Mouse (Mus musculus) macrophage (primary cell): ENCODE results near the gene Slc7a11. TPM values are rescaled to one million over a fixed set of nuclear protein-coding genes. Genes with fewer than 3 reads are reported as not detected.

ENCODE experiments used
- H3K27ac ChIP-seq: fragments of 350-480 bp; formaldehyde crosslinking; 2 replicates; pipeline ENCODE4 v1.9.0; 2021
- H3K36me3 ChIP-seq: fragments of 350-480 bp; formaldehyde crosslinking; 2 replicates; pipeline ENCODE4 v1.9.0; 2021; ENCODE audit errors: inconsistent target
- H3K4me3 ChIP-seq: fragments of 350-480 bp; formaldehyde crosslinking; 2 replicates; pipeline ENCODE4 v1.9.0; 2021; ENCODE audit errors: inconsistent target
- H3K79me2 ChIP-seq: fragments of 350-480 bp; formaldehyde crosslinking; 2 replicates; pipeline ENCODE4 v1.9.0; 2021; ENCODE audit errors: inconsistent target
- WGBS: methylation state at CpG from one replicate; pipeline ENCODE4 v1.1.7; 2026; ENCODE audit warnings: inconsistent platforms; ENCODE audit not compliant: missing documents; 5-methylcytosine and 5-hydroxymethylcytosine counted together
- polyA plus RNA-seq: library from polyadenylated mRNA; stranded (reverse); fragments of 250-400 nt; gene quantifications from 3 replicates; pipeline ENCODE4 v1.2.4, GENCODE M21; 2018; ENCODE audit warnings: inconsistent platforms

Gene Slc7a11
- polyA plus RNA-seq, 1 experiment from 2014 or later, result 1.1 TPM

DNA sequence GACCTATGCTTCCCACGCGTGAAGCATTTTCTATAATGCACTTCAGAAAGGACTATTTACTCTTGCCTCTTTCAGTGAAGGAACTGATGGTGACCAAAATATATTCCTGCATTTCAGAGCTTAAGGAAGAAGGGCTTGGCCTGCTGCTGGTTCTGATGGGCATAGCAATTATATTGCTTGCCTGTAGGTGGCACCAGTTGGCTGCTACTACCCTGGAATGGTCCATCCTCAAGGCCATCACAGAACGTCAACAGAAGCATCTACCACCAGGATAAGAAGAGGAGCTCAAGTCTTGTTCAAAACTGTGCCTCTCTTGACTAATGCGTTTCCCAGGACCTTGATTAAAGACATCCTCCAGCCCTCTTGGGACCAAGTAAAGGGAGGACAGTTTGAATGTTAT, 139.3 kb downstream of the Slc7a11 start:
- H3K4me3 ChIP-seq, result no peak overlapping the region
- 46% methylated on average over 4 of the region's 4 CpGs for WGBS
- H3K27ac ChIP-seq, result no peak overlapping the region
- no peaks in the 10 kb centered on the region for H3K79me2 ChIP-seq
- no peaks in the 10 kb centered on the region for H3K36me3 ChIP-seq

DNA sequence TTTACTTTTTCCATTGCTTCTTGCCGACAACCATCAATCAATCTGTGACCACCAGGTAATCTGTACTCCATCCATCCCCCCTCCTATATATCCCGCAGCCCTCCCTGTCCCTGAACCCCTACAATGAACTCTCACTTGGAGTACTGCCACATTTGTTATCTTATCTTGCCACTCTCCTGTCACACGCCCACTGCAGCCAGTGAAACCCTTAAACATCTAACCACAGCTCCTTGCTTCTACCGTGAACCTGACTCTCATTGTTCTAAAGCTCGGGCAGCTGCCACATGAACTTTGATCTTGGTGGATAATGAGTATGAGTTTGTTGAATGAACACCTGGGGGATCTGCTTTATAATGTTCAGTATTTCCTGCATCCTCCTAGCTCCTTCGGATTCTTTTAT, 140.8 kb downstream of the Slc7a11 start:
- Histone ChIP-seq H3K4me3 (no peak overlapping the region), H3K27ac (no peak overlapping the region), H3K79me2 (no peaks in the 10 kb centered on the region), H3K36me3 (no peaks in the 10 kb centered on the region)
- WGBS, result 37% methylated on average over 6 of the region's 6 CpGs

DNA sequence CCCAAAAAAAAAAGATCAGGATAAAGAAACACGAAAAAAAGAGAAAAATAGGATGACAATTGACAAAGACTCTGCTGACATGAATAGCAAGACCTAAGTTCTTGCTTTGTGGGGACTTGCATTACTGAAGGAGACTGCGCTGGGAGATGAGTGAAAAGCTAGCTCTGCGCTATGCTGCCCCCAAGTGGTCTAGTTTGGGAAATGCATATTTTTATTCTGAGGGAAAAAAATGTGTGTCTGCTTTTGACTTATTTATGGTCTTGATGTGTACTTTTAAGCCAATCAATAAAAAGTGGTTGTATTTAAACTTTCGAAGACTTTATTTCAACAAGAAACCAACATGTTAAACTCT, 142.5 kb downstream of the Slc7a11 start:
- Histone ChIP-seq H3K79me2 (no peaks in the 10 kb centered on the region), H3K4me3 (no peak overlapping the region), H3K36me3 (no peaks in the 10 kb centered on the region), H3K27ac (no peak overlapping the region)
- WGBS, result 5% methylated on average over 4 of the region's 4 CpGs

DNA sequence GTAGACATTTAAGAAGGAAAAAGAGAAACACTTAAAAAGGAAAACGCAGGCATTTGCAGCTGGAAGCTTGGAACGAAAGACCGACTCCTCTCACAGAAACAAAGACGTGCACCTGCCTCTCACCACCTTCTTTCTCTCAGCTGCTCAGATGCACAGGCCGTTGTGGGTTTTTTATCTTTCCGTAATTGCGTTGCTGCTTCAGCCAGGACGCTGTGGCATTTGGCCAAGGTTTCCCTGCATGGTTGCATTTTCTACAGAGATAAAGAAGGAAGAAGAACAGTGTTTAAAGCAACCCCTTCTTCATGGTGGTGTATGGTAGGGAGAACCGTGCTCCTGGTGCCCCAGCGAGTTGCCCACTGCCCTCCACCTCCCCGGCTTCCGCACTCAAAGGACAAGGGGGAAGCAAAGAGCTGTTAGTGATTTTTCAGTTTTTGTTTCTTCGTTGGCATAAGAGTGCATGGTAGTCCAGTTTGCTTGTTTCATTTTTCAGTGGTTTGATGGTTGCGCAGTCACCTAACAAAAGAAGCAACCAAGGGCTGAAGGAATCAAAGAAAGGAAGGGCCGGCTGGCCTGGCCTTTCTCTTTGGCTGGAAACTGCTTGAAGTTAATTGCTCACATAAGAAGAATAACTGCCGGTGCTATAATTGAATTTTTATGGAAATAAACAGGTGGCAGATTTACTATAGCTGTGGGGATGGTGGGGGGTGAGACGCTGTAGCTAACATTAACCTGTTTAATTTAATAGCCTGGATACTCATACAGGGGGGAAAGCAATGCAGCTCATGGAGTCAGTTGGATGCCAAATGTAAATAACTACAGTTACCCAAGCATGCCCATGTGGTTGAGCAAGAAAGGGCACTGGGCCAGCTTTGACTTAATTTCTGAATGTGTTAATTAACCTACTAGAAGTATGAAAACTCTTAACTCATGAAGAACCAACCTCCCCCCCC, 143.1 kb downstream of the Slc7a11 start:
- 83% methylated on average over 17 of the region's 17 CpGs for WGBS
- H3K36me3 ChIP-seq, result no peaks in the 10 kb centered on the region
- H3K79me2 ChIP-seq, result no peaks in the 10 kb centered on the region
- no peak overlapping the region for H3K4me3 ChIP-seq
- no peak overlapping the region for H3K27ac ChIP-seq

DNA sequence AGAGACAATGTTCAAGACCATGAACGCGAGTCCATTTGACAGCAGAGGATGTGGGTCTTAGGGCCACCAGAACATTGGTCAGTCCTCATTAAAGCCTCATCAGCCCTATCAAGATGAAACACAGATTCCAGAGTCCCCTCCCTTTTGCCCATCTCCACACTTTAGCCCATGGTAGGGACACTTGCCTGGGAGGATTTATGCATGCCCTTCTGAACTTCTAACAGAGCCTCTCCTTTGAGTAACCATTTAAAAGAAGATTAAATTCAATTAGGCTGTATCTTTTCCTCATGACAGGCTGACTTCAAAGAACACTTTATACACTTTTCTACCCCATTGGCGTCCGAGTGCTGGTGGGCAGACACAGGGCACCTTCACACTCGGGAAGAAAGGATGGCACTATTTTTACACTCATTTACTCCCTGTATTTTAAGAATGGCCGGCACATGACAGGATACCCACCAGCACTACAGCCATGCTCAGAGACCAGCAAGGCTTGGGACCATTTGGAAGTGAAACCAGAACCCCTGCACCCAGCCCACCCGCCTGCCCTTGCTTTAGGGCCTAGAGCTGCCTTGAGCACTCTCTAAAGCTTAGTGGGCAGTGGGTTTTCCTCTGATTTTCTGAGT, 144.9 kb downstream of the Slc7a11 start:
- H3K36me3 ChIP-seq, result no peaks in the 10 kb centered on the region
- H3K79me2 ChIP-seq, result no peaks in the 10 kb centered on the region
- no peak overlapping the region for H3K4me3 ChIP-seq
- H3K27ac ChIP-seq, result no peak overlapping the region
- 95% methylated on average over 7 of the region's 7 CpGs for WGBS

DNA sequence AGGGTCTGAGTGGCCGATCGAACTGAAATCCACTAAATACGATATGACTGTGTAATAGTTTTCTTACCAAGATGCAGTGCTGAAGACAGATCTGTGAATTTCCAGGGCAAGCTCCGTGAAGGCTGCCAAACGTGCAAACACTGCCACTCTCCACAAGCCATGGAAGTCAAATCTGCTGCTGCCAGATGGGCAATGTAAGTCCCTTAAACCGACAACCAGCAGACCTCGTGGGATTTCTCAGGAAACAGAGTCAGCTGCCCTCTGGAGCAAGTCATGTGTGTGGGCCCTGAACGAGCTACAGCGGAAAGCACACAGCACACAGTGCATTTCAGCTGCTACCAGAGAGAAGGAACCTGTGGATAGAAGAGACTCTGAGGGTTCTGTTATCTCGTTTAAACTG, 146.5 kb downstream of the Slc7a11 start:
- H3K79me2 ChIP-seq, result no peaks in the 10 kb centered on the region
- no peaks in the 10 kb centered on the region for H3K36me3 ChIP-seq
- H3K4me3 ChIP-seq, result no peak overlapping the region
- no peak overlapping the region for H3K27ac ChIP-seq
- WGBS, result 70% methylated on average over 10 of the region's 10 CpGs

DNA sequence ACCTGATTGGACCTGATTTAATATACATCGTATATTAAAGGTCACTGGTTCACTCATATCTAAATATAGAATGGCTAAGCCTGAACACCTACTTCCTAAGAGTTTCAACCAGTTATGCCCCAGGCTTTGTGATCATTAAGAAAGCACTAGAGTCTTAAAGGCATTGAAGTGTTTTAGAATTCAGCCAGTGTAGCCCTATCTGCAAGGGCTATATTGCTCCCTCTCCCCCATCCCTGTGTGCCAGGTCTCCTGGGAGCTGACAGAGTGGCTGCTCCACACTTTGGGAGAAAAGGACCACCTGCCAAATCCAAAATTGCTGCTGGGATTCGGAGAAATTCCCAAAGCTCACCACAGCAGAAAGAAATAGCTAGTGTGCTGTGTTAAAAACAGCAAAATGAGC, 168.4 kb downstream of the Slc7a11 start:
- no peaks in the 10 kb centered on the region for H3K36me3 ChIP-seq
- H3K79me2 ChIP-seq, result no peaks in the 10 kb centered on the region
- H3K4me3 ChIP-seq, result no peak overlapping the region
- WGBS, result 72% methylated on average over 2 of the region's 2 CpGs
- H3K27ac ChIP-seq, result no peak overlapping the region

DNA sequence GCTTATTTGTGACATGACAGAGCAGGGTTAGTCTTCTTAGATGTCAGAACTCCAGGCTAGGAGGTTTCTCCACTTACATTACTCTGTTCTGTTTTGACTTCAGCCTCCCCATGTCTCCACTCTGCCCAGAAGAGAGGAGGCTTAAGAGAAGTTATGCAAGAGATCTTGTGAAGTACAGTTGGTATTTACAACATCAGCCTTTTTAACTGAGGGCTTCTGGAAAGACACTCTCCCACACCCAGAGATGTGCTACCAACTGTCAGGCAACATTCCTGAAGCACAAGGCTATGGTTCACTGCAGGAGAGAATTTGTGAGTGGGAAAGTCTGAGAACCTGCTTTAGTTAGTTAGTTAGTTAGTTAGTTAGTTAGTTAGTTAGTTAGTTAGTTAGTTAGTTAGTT, 171.2 kb downstream of the Slc7a11 start:
- Histone ChIP-seq H3K4me3 (no peak overlapping the region), H3K36me3 (no peaks in the 10 kb centered on the region), H3K27ac (no peak overlapping the region), H3K79me2 (no peaks in the 10 kb centered on the region)

DNA sequence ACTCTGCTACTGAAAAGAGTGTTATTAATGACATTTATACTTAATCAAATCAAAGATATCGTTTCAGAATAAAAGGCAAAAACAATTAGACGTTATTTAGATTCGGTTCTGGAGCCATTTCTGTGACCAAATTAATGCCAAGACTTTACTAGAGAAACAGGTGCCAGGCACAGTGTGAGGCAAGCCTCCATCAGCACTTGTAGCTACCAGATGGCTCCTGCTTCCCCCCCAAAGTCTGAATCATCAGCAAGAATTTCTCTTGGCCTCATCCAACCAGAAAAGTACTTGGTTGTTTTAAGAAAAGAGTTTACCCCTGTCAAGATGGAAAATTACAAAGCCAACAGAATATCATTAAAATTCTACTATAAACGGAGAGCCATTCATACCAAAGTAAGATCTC, 173.7 kb downstream of the Slc7a11 start:
- Histone ChIP-seq H3K27ac (no peak overlapping the region), H3K4me3 (no peak overlapping the region), H3K79me2 (no peaks in the 10 kb centered on the region), H3K36me3 (no peaks in the 10 kb centered on the region)
- WGBS, result 90% methylated on average over 4 of the region's 4 CpGs

DNA sequence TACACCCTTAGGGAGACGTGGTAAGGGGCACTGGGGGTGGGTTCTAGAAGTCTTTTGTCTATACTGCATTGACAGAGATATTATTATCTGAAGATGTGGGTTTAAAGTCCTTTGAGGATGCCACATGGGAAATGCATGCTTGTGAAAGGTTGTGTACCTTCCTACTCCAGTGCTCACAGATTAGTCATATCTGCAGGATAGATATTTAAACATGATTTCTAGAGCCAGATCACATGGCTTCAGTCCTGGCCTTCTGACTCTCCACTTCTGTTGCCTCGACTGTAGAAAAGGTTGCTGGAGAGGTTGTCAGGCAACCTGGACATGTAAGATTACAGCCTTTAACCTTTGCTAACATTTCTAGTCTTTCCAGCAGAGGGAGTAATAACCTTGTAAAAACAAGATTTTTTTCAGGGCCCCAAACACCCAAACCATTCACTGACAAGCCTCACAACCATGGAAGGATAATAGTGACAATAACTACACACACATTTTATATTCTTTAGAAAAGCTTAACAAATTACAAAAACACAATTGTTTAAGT, 180.8 kb downstream of the Slc7a11 start:
- H3K4me3 ChIP-seq, result no peak overlapping the region
- H3K36me3 ChIP-seq, result no peaks in the 10 kb centered on the region
- no peak overlapping the region for H3K27ac ChIP-seq
- no peaks in the 10 kb centered on the region for H3K79me2 ChIP-seq
- 38% methylated on average over 2 of the region's 2 CpGs for WGBS

DNA sequence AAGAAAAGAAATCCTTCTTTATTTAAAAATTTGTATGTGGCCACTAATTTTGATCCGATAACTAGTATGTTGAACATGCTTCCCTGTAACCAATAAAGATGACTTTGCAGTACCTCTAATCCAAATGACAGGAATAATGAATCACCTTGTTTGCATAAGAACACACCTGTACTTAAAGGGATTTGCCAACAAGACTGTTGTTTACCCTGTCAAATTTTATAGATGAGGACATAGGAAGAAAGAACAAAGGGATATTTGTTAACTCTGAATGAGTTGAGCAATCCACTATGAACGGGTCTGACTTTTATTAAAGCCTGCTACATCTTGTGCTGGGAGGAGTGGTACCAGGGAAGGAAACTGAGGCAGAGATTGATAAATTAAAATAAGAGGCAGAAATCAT, 181.3 kb downstream of the Slc7a11 start:
- Histone ChIP-seq H3K79me2 (no peaks in the 10 kb centered on the region), H3K36me3 (no peaks in the 10 kb centered on the region), H3K27ac (no peak overlapping the region), H3K4me3 (no peak overlapping the region)
- 74% methylated on average over 2 of the region's 2 CpGs for WGBS

DNA sequence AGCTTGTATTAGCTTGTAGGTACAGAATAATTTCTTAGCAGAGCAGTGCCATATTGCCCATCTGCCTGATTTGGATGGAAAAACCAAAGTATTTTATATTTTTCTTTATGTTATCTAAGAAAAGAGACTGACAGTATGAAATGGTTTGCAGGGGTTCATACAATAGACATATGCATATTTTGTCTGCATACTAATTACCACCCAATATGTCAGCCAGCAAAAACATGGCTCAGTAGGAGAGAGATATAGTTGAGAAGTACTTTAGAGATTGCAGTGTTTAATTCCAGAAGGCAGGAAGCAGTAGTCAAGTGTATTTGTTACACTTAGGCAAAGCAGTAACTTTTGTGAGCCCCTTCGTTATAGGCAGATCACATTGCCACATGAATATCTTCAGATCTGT, 182.7 kb downstream of the Slc7a11 start:
- 83% methylated on average over 1 of the region's 1 CpGs for WGBS
- Histone ChIP-seq H3K4me3 (no peak overlapping the region), H3K79me2 (no peaks in the 10 kb centered on the region), H3K27ac (no peak overlapping the region), H3K36me3 (no peaks in the 10 kb centered on the region)

DNA sequence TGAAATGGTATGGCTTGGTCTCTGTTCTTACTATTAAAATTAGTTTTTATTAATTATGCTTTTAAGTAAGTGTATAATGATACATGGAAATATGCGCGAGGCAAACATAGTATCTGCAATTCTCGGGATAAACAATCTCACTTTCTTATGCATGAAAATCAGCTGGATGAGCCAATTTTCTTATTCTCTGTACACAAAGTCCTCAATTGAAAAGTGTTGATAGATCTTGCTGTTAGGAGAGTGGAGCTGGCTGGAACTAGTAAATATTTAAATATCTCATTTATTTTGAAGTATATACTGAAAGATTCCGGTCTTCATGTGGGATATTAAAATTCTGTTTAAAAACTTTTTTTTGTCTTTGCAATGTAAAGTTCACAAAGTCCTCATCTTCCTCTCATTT, 184.6 kb downstream of the Slc7a11 start:
- 92% methylated on average over 4 of the region's 4 CpGs for WGBS
- Histone ChIP-seq H3K27ac (no peak overlapping the region), H3K4me3 (no peak overlapping the region), H3K79me2 (no peaks in the 10 kb centered on the region), H3K36me3 (no peaks in the 10 kb centered on the region)

DNA sequence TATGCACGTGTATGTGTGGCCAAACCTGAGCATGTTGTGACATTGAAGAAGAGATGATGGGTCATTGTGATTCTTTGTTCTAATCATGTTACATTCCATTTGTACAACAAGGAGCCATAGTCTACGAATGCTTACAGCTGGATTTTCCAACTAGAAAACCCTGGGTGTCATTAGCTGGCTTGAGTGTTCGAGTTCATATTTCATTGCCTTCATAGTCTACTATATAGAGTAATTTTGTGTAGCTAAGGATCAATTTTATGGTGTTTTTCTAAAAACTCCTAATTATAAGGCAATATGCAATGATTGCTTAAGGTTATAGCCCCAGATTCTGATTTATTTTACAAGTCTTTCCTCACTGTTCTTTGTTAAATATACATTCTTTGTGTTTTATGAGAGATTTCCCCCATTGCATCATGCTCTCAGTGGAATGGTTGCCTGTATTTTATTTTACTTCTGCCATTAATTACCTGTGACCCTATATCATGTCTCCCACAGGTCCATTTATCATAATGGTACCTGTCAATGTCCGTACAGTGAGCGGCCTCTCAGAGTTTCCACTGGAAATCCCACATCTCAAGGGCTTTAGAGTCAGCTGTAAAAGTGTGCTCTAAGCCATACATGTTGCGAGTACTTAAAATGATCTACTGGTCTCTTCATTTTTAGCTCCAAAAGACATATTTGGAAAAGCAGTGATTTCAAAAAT, 193.7 kb downstream of the Slc7a11 start:
- Histone ChIP-seq H3K79me2 (no peaks in the 10 kb centered on the region), H3K4me3 (no peak overlapping the region), H3K36me3 (no peaks in the 10 kb centered on the region), H3K27ac (no peak overlapping the region)
- 80% methylated on average over 6 of the region's 6 CpGs for WGBS

DNA sequence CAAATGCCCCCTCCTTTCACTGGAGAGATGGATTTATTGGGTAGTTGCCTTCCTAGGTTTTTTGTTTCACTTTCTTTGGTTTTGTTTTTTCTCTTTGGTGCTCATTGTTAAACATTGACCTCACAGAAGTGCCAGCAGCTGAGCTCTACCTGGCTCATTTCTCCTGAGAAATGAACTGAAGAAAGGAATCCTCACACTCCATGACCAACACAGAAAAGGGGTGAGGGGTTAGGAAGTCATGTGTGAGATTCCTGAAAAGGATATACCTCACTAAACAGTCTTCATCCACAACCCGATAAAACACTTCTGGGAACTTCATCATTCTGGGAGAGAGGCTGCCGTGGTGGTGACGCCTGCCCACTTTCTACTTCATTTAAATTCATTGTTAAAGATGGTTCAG, 207.4 kb downstream of the Slc7a11 start:
- 86% methylated on average over 3 of the region's 3 CpGs for WGBS
- no peak overlapping the region for H3K4me3 ChIP-seq
- H3K27ac ChIP-seq, result no peak overlapping the region
- no peaks in the 10 kb centered on the region for H3K79me2 ChIP-seq
- H3K36me3 ChIP-seq, result no peaks in the 10 kb centered on the region
